Mouse (Mus musculus): ENCODE results near the gene Ubl4a.
"Not testable (repeated sequence)": the region's sequence is repeated elsewhere in the genome, so short reads cannot be mapped to it uniquely, and the experiment has no call there.

The Ubl4a gene

GRCm38 (mm10) chrX:74372888-74373549, at the start of gene Ubl4a, which contains the start of gene Slc10a3:
TSS of gene Ubl4a (minus strand) at chrX:74373218.
TSS of gene Slc10a3 (minus strand) at chrX:74373349.
- DNase-seq (ENCODE audit: low spot score), result peak; percentile 85

- peak; percentile 33 for DNase-seq (ENCODE audit: low spot score)
Measured at GRCm38 (mm10) chrX:74413377-74413776, 40.4 kb upstream of the Ubl4a start.

DNA sequence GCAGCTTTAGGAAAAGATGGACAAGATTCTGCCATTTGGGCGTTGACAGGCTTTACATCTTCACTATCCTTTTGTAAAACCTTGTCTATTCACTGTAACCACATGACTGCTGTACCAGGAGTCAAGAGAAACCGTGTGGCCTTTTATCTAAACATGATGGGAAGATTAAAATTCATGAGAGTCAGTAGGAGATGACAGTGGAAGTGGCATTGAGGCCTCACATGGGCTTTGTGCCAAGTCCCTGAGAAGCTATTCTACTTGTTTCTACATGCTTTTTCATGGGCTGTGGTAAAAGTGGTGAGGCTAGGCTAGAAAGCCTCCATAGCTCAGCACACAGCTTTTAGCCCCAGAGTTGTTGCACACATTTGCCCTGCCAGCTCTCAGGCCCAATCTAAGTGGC, 35.3 kb upstream of the Ubl4a start:
- no peak for DNase-seq (ENCODE audit: low spot score)

DNA sequence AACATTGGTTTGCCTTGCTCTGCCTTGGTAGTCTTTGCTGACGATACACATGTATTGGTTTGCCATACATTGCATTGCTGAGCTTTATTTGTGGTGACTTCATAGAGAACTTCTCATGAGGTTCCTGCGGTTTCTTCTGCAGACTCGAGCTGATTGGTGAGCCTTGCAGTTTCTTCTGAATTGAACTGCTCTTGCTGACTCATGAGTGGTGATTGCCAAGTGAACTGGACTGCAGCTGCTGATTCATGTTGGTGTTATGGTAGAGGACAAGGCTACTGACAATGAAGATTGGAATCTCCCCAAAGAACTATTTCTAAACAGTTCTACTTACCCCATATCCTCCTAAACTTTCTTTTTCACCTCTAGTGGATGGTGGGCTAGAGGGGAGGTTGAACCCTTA, 27.1 kb upstream of the Ubl4a start:
- DNase-seq (ENCODE audit: low spot score), result no peak

DNA sequence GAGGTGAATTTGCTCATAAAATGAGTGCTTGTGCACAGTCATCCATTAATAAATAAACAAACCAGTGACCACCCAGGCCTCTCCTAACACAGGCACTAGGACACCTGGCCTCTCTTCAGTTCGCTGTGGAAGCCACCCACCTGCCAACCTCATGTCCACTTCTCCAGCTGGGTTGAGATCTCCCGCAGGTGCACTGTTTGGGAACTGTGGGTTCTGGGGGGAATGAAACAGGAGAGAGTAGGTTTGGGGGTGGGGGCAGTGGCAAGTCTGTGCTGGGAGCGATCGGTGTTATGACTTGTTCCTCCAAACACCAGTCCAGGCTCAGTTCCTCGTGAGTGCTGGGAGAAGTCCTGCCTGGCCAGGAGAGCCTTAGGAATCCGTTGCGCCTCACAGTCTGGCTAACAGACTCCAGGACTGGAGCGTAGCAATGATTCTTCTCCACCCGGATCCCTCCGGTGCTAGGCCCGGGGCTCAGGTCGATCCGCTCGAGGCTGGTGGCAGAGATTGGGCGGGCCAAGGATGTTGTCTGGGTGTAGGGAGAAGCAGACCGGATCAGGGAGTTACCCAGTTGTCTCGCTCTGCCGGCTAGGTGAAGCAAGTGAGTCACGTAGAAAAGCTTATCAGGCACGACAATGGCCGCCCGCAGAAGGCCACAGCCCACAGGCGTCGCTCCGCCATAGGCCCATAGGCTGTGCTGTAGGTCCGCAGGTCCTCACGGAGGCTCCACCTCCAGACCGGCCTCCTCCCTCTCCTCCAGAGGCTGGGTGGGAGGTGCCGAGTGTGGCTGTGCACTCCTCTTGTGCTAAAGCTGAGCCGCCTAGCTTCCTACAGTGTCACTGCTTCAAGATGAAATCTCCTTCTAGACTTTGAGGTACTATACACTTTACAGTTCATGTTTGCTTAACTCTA, 19.8 kb upstream of the Ubl4a start, which contains the start of the genes Fam3a and Ikbkg:
Gene Fam3a, minus strand, starts transcription at position 738 of the 909 bp plus-strand sequence.
Gene Ikbkg, plus strand, starts transcription at position 756 of the 909 bp plus-strand sequence.
- peak; percentile 84 for DNase-seq (ENCODE audit: low spot score)

GRCm38 (mm10) chrX:74388153-74388552, 15.1 kb upstream of the Ubl4a start:
- DNase-seq (ENCODE audit: low spot score), result no peak

DNA sequence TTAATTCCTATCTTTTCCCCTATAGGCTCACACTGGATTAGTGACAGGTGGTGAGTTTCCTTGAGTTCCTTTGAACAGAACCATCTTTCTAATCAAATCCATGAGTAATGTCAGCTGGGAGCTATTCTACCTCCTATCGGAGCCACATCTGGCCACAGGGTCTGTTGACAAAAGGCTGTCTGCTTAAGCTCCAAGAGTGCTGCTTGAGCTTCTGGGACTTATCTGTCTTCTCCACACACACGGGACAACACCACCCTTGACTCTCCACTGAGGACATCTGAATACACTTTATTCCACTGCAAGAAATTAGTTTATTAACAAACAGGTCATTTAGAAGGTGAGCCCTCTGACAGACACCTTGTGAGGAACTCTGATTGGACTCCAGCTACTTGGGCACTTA, 11.4 kb upstream of the Ubl4a start:
- DNase-seq (ENCODE audit: low spot score), result no peak

DNA sequence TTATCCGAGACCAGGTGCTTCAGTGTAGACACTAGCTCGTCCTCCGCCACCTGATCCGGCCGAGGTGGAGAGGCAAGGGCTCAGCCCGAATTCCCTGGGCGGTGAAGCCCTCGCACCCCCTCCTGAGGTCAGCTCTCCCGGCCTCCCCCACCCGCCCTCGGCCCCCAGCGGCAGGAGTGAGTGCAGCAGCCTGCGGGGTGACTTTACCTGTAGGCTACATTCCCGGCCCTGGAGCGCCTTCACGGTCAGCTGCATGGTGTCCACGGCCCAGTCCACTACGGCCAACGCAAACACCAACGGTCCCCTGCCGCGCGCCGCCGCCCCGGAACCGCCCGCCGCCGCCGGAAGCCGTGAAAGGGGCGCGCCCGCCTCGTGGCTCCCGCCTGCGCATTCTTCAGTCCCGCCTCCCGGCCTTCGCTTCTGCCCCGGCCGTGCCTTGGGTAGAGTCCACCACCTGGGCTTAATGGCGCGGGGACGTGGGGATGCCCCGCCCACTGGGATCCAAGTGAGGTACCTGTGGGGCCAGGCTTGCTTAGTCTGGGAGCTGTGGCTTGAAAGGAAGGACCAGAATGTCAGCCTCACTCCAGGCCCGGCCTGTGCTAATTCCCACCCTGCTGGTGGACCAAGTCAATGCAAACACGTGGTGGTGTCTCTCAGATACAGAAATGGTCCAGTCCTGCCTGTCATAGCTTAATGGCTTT, 4.7 kb downstream of the Ubl4a start:
- peak; percentile 54 for DNase-seq (ENCODE audit: low spot score)

DNA sequence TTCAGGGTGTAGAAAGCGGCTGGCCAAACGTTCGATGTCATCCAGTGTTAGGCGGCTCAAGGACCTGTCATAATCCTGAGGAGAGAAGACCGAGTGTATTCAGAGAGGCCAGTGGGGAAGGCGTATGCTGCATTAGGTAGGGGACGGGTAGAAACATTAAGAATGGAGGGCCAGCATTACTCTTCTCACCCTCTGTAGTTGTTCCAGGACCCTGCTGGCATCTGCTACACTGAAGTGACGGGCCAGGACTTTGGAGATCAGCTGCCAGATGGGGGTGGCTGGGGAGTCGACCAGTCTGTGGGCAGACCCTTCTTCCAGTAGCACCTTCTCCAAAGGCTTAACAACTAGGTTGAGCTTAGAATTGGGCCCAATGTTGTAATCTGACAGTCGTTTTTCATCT, 5.5 kb downstream of the Ubl4a start:
- DNase-seq (ENCODE audit: low spot score), result no peak

DNA sequence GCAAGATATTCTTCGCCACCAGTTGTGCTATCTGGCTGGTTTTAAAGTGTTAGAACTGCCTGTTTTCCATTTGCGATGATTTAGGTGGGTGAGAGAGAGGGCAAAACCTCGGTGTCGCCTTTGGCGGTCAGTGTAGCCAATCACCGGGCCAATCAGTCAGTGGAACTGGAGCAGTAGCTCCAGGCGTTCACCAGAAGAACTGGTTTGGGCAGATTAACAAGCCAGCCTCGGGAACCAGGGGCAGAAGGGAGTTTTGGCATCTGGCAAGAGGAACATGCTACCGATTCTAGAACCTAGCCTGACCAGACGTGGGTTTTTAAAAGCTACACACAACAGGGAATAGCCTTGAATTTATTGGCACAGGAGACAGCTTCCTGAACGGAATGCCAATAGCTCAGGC, 13.8 kb downstream of the Ubl4a start:
- no peak for DNase-seq (ENCODE audit: low spot score)

DNA sequence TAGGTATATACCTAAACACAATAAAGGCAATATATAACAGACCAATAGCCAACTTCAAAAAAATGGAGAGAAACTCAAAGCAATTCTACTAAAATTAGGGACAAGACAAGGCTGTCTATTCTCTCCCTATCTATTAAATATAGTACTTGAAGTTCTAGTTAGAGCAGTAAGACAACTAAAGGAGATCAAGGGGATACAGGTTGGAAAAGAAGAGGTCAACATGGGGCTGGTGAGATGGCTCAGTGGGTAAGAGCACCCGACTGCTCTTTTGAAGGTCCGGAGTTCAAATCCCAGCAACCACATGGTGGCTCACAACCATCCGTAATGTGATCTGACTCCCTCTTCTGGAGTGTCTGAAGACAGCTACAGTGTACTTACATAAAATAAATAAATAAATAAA, 15.9 kb downstream of the Ubl4a start:
- not testable (repeated sequence) for DNase-seq (ENCODE audit: low spot score)

DNA sequence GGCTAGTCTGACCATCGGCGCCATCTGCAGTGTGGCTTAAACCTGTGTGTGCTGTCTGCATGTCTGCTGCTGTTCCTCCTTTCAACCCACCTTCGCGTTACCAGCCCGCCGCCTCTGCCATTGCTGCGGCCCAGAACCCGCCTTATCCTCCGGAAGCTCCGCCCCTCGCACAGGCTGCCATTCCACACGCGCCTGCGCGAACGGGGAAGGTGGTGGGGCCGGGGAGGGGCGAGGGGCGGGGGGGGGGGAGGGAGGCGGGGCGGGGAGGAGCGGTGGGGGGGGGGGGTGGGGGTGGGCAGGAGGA, 19.6 kb downstream of the Ubl4a start, which contains the start of gene Lage3:
Gene Lage3, minus strand, starts transcription at position 152 of the 304 bp plus-strand sequence.
- peak; percentile 69 for DNase-seq (ENCODE audit: low spot score)

- no peak for DNase-seq (ENCODE audit: low spot score)
Measured at GRCm38 (mm10) chrX:74352645-74353466, 20.2 kb downstream of the Ubl4a start.

DNA sequence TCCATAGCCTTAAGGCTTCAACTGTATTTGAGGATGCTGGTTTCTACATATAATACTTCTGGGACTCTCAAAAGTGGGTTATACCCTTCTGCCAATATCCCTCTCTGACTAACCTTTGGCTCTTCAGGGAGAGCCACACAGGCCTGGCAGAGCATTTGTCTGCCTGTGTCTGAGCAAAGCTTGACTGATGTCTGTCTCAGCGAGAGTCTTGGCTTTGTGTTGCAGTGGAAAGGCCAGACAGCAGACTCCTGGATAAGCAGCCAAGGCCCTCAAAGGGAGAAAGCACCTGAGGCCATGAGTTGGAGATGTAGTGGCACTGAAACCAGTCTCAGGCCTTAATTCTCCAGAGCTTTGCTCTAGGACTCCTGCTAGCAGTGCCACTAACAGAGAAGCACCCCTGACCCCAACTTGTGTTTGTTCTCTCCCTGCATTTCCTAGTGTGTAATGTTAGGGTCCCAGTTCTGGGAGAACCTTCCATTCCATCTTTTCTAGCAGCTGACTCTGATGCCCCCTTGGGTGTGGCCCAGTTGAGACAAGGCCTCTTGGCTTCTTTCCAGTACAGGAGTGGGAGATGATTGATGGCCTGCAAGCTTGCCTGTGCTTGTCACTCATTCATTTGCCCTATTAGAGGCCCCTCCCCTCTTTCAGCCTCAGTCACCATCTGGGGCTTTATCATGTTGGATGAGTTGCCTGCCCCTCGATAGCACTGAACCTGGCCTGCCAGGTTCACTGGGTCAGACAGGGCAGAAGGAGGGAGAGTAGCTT, 42.7 kb downstream of the Ubl4a start:
- DNase-seq (ENCODE audit: low spot score), result no peak

DNA sequence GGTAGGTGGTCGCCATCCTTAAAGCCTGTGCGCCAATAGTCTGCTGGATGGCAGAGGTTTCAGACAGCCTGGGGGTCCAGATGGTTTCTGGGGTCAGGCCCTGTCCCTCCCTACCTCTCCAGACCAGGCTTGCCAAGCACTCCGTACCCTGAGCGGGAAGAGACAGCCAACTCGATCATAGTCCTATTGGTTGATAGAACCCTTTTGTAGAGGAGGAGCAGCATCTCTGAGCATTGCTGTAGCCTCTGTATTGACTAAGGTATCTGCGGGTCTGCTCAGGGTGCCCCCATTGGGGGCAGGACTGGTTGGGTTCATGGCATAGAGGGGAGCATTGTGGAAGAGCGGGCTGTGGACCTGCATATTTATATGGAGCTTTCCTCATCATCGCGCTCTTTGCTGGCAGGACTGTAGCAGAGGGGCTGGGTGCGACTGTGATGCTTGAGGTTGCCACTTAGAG, 43.8 kb downstream of the Ubl4a start:
- no peak for DNase-seq (ENCODE audit: low spot score)

DNA sequence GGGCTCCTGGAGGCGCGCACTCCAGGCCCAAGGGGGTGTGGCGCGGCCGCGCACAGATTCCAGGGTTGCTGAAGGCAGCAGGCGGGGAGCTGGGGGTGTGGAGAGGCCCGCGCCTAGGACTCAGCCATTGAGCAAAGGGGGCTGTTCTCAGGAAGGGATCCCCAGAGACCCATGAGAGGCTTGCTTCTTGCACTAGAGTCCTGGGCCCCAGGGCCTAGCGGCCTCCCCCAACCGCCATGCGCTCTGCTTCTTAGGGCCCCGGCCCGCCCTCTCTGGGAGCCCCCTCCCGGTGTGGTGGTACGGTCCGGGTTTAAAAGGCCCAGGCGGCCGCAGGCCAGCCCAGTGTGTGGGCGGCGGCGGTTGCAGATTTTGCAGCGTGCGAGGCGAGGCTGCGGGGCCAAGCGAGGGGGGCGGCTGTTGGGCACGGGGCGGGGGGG, 44.3 kb downstream of the Ubl4a start, which contains the start of gene Plxna3:
Gene Plxna3, plus strand, starts transcription at position 342 of the 437 bp plus-strand sequence.
- DNase-seq (ENCODE audit: low spot score), result peak; percentile 59
